Mouse (Mus musculus): ENCODE measurements at regions not wholly inside any gene's neighbourhood (a gene's known extent, or its start where the extent isn't known, plus 50 kb on each side); places are given as distances from the start of the nearest gene placed in this dataset.

GRCm38 (mm10) chr11:45624233-45624632, 227.6 kb upstream of the Clint1 start:
- no peak for TF ChIP-seq CTCF (IDR thresholded peaks at IDR 0.05; ENCODE audit: borderline replicate concordance, control insufficient read depth, extremely low read depth, insufficient read depth, low read length, poor library complexity)
- TF ChIP-seq POLR2A (IDR thresholded peaks at IDR 0.05; ENCODE audit: control insufficient read depth, extremely low read depth, insufficient read depth, low read length, poor library complexity): no peak

Data from thymus, adult 2 months (tissue).